Mouse (Mus musculus) kidney, adult 11 months (tissue): ENCODE measurements around the gene Tnpo1.
A peak's percentile ranks its signal among the peaks of the same experiment; 100 is the strongest.

Experiments
- DNase-seq: peaks from one replicate; pipeline ENCODE4 v3.0.0; 2022

Tnpo1 gene

GRCm38 (mm10) chr13:98926213-98926957 lies at the start of gene Tnpo1:
TSS of gene Tnpo1 (minus strand) at chr13:98926384.
- peak; percentile 90 for DNase-seq

- DNase-seq = no peak
These were observed 45.9 kb upstream of the Tnpo1 start for GRCm38 (mm10) chr13:98972090-98972489.

- no peak for DNase-seq
These were observed 45.5 kb upstream of the Tnpo1 start for GRCm38 (mm10) chr13:98971641-98972040.

GRCm38 (mm10) chr13:98968517-98968916 lies 42.3 kb upstream of the Tnpo1 start:
- DNase-seq = no peak

GRCm38 (mm10) chr13:98967942-98968341 lies 41.8 kb upstream of the Tnpo1 start:
- no peak for DNase-seq

GRCm38 (mm10) chr13:98966583-98966982 lies 40.4 kb upstream of the Tnpo1 start:
- no peak for DNase-seq

- DNase-seq = peak; percentile 45
These were observed 37.4 kb upstream of the Tnpo1 start for GRCm38 (mm10) chr13:98963612-98964011.

GRCm38 (mm10) chr13:98958177-98958576 lies 32.0 kb upstream of the Tnpo1 start:
- DNase-seq = no peak

- DNase-seq = no peak
These were observed 30.0 kb upstream of the Tnpo1 start for GRCm38 (mm10) chr13:98956209-98956608.

GRCm38 (mm10) chr13:98955676-98956075 lies 29.5 kb upstream of the Tnpo1 start:
- peak; percentile 88 for DNase-seq

GRCm38 (mm10) chr13:98955226-98955625 lies 29.0 kb upstream of the Tnpo1 start:
- no peak for DNase-seq

GRCm38 (mm10) chr13:98953830-98954229 lies 27.6 kb upstream of the Tnpo1 start:
- DNase-seq = peak; percentile 15

GRCm38 (mm10) chr13:98951951-98952350 lies 25.8 kb upstream of the Tnpo1 start:
- no peak for DNase-seq

- DNase-seq = no peak
These were observed 22.0 kb upstream of the Tnpo1 start for GRCm38 (mm10) chr13:98948146-98948545.

- no peak for DNase-seq
These were observed 20.2 kb upstream of the Tnpo1 start for GRCm38 (mm10) chr13:98946434-98946833.

GRCm38 (mm10) chr13:98945908-98946307 lies 19.7 kb upstream of the Tnpo1 start:
- no peak for DNase-seq

- DNase-seq = no peak
These were observed 19.2 kb upstream of the Tnpo1 start for GRCm38 (mm10) chr13:98945381-98945780.

GRCm38 (mm10) chr13:98944620-98945081 lies 18.5 kb upstream of the Tnpo1 start:
- peak; percentile 67 for DNase-seq

- peak; percentile 27 for DNase-seq
These were observed 16.2 kb upstream of the Tnpo1 start for GRCm38 (mm10) chr13:98942360-98942759.

- peak; percentile 82 for DNase-seq
These were observed 15.7 kb upstream of the Tnpo1 start for GRCm38 (mm10) chr13:98941829-98942343.

- DNase-seq = no peak
These were observed 10.9 kb upstream of the Tnpo1 start for GRCm38 (mm10) chr13:98937108-98937507.

- DNase-seq = no peak
These were observed 2.7 kb upstream of the Tnpo1 start for GRCm38 (mm10) chr13:98928908-98929307.

- DNase-seq = no peak
These were observed 716 bp upstream of the Tnpo1 start for GRCm38 (mm10) chr13:98926958-98927242.

GRCm38 (mm10) chr13:98925486-98926212 lies 535 bp downstream of the Tnpo1 start:
- DNase-seq = peak; percentile 67
